Mouse (Mus musculus) brain, adult 2 months (tissue): ENCODE data around the gene Neto2.
"Not testable (repeated sequence)": the region's sequence is repeated elsewhere in the genome, so short reads cannot be mapped to it uniquely, and the experiment has no call there.

ENCODE experiments used
- DNase-seq: peaks from one replicate; pipeline ENCODE4 v3.0.0; 2011; ENCODE audit warnings: low read depth, low spot score

The Neto2 gene

DNA sequence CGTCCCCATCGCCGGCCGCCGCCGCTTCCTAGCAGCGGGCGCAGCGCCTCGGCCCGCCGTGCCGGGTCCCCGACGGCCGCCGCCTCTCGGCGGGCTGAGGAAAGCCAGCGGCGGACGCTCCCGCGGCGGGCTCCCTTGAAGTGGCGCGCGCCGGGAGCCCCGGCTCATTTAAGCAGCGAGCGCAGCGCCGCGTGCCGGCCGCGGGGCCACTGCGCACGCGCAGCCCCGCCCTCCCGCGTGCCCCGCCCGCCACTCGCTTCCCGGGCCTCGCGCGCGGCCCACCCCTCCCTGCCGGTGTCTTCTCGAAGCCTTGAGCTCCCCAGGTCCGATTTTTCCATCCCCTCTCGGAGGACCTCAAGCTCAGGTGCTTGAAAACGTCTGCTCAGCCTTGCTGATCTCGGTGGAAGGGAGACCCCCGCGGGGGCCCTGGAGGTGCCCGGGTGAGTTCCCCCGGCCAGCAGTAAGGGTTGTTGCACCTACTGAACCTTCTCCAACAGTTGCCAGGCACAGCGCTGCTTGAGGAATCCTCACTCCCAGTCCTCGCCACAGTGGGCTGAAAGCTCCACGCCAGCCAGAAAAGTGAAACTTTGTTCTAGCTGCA lies at the start of gene Neto2:
Neto2 (minus strand) TSS at position 174 of the 601 bp plus-strand sequence.
- DNase-seq, result peak; percentile 85

DNA sequence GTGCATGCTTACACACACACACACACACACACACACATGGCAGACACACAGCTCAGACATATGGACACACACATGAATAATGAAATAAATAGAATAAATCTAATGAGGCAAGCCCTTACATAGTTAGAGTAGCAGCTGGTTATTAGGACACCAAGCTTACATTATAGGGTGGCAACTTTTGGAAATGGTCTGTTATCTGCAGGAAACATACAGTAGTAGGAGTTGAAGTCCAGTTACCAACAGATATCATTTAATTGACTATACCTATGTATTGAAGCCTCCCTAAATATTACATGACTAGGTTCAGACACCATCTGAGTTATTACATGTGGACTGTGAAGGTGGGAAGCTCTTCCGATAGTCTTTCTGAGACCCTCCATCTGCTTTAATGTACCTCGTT lies 44.3 kb upstream of the Neto2 start:
- no peak for DNase-seq

DNA sequence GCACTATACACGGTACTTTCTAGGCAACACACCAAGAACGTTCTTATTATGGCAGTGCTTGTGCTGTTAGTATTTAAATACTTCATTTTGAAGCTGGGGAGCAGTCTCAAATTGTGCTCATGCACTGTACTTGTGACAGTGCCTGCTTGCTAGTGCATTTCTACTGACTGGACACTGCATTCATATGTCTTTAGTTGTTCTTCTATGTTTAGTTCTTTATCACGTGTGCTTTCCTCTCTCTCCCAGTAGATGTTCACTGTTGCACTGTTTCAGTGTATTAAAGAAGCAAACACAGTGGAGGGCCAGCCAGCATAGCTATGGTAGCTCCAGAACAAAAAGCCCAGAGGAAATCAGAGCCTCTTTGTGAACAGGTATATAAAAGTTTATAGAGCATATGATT lies 29.8 kb upstream of the Neto2 start:
- no peak for DNase-seq

DNA sequence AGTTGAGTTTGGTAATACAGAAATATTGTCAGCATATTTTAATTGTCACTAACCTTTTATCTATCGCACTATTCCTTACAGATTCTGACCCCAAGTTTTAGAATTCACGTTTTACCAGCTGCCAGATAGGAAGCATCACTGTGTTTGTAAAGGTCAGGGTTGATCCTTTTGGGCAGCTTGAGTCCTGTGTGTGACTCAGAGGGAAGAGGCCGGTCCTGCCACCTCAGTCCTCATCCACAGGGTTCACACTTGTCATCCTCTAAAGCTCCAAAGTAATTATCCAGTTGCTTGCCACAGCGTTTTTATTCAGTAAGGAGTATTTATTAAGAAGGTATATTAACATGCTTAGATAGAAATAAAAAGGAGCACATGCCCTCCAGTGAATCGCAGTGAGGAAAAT lies 16.5 kb upstream of the Neto2 start:
- DNase-seq, result no peak

DNA sequence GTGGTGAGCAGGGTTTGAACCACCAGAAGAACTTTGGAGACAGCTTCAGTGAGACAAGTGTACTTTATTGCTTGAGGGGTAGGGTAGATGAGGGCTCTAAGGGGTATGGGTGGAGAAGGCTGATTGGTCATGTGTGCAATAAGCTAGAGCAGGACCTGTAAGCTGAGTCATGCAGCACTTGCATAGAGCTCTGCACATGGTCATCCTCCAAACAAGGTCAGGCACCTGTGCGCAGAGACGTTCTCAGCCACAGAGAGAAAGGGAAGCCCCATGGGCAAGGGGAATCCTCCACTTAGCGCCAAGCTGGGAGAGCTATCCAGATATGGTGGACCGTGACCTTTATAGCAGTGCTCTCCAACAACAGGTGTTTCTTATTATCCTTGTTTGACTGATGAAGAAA lies 16.0 kb upstream of the Neto2 start:
- no peak for DNase-seq

DNA sequence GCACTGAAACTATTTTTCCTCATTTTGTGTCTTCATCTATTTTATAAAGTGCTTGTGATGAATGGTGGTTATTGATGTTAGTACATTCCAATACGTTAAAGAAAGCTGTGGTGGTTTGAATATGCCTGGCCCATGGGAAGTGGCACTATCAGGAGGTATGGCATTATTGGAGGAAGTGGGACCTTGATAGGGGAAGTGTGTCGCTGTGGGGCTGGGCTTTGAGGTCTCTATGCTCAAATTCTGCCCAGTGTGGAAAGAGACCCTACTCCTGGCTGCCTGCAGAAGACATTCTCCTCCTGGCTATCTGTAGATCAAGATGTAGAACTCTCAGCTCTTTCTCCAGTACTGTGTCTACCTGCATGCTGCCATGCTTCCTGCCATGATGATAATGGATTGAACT lies 6.3 kb upstream of the Neto2 start:
- DNase-seq, result no peak

DNA sequence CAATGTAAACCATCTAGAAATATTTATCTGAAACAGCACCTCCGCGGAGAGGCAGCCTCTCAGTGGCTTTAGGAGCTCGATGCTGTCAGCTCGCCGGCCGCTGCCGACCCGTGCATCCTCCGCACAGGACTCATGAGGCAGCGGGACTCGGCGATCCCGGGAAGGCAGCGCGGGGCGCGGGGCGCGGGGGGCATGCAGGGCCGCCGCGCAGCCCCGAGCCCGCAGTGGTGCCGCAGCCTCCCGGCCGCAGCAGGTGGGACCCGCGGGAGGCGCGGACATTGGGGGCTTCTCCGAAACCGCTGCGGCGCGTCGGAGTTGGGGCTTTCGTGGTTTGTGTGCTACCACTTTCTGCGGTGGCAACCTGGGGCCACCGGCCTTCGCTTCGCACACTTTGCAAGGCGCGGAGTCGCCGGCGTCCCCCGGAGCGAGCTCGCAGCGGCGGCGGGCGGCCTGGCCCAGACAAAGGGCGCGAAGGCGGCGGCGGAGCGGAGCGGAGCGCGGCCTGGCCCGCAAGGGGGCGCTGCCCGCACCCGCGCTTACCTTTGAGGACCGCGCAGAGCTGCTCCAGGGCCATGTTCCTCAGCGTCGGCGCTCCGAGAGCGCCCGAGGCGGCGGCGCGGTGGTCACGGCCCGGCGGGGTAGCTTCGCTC lies 498 bp downstream of the Neto2 start:
- peak; percentile 90 for DNase-seq

DNA sequence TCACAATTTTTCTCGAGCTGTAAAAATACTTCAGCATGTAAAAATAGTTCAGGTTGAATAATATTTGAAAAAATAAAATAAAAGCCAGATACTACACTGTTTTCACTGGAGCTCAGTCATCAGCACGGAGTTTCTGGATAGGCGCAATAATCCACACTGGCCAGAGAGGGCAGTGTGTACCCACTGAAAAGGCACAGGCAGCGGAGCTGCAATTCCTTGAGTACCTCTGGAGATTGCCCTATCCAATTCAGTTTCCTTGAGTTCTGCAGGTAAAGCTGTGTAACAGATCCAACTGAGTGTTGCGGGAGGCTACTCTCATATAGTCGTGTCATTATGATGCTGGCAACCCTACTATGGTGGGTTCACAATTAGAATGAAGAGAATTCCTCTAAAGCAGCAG lies 1.7 kb downstream of the Neto2 start:
- peak; percentile 93 for DNase-seq

DNA sequence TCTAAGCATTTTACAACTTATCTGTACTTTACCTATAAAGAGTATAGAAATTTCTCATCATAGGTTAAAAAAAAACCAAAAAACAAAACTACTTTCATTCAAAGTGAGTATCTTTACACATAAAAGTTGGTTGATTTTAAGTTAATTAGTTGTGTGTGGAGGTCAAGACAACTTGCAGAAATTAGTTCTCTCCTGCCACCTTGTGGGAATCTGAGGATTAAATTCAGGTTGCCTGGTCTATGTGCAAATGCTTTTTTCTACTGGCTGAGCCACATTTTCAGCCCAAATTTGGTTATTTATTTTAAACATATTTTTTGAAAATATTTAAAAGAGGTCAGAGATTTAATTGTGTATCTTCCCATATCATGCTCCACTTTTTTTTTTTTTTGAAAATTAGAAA lies 35.6 kb downstream of the Neto2 start:
- peak; percentile 73 for DNase-seq

DNA sequence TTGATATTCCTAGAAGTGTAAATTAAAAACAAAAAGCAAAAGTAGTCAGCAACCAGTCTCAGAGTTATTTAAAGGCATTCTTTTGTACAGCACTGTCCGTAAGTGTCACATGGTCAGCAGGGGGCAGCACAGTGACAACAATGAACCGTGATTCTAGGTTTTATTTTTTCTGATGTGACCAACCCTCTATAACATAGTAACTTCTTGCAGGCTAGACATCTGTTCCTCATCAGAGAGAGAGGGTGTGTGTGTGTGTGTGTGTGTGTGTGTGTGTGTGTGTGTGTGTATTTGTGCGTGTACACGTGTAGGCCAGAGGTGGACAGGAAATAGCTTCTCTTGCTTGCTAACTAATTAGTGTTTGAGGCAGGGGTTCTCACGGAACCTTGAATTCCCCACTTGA lies 38.7 kb downstream of the Neto2 start:
- peak; percentile 75 for DNase-seq

DNA sequence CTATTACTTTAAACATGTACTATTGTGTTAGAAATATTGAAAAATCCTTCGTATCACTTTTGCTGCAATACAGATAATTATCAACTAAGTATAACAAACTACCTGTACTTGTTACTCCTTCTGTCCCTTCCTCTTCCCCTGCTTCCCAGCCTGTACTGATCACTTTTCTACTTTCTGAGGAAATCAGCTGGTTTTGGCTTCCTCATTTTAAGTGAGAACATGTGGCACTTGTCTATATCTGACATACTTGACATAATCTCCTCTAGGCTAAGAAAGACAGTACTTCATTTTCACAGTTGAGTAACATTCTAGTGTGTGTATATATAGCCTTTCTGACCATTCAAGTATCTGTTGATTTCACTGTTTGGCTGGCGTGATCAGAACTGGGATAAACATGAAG lies 49.5 kb downstream of the Neto2 start:
- DNase-seq, result no peak

DNA sequence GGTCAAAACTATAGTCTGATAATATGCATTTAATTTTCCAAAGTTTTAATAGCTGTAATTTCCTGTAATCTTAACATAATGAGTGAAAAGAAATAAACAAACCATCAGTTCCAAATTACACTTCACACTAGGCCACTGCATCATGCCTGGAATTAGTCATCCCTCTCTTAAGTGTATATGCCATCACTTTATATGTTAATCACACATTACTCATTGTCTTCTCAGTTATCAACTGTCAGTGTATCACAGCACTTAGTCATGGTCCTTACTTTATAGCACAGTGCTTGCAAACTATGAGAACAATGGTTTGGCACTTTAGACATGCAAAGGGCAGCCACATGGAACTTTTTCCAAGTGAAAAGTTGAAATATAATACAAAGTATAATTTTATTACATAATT lies 52.2 kb downstream of the Neto2 start:
- DNase-seq, result peak; percentile 6

DNA sequence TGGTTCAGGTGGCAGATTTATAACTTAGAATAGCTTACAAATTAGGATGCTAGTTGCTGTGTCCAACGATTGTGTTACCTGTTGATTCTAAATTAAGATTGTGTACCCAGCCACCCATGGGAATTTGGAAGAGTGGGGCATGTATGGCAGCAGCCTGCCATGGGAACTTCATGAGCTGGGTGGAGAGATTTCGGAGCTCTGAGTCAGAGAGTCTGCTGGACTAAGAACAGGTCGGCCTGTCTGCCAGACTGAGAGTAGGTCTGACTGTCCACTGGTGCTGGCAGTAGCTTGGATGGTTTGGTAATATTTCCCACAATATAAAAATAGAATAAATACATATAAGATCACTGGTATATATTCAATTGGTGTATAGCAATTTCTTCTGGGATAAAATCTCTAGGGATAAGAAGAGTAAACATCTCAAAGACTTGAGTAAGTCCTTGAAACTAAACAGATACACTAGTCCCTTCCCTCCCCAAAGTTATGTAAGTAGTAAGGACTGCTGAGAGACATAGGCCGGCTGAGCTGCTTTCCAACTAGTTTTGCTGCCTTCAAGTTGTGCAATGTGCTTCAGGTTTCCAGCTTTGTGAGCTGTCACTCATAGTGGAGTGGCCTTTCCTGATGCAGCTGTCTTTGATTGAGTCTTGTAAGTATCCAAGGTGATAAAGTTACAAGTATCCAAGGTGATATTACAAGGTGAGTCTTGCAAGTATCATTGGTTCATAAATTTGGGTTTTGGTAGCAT lies 55.6 kb downstream of the Neto2 start:
- DNase-seq, result no peak

DNA sequence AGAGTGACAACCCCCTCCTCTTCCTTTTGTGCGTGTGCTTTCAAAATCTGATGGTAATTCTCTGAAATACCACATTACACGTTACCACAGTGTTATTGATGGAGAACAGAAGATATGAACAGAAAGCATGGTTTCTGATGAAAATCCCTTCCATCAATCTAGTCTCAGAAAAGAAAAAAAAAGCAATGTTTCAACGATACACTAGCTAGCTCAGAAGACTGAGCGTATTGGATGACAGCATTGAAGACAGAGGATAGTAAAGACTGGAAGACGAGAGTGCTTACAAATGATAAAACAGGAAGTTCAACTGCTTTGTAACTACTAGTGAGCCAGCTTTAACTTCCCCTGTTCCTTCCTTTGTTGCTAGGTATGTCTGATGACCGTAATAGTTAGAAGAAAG lies 76.3 kb downstream of the Neto2 start:
- no peak for DNase-seq

DNA sequence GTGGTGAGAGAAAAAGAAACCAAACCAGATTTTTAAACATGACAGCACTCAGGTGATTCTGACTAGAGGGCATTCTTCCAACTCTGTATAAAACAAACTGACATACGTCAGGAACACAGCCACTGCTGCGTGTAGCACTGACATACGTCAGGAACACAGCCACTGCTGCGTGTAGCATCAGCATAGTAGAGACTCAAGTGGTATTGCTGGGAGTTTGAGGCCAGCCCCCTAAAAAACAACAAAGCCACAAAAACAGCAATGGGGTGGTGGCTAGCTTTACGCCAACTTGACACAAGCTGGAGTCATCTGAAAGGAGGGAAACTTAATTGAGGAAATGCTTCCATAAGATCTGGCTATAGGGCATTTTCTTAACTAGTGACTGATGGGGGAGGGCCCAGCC lies 77.5 kb downstream of the Neto2 start:
- DNase-seq, result no peak

DNA sequence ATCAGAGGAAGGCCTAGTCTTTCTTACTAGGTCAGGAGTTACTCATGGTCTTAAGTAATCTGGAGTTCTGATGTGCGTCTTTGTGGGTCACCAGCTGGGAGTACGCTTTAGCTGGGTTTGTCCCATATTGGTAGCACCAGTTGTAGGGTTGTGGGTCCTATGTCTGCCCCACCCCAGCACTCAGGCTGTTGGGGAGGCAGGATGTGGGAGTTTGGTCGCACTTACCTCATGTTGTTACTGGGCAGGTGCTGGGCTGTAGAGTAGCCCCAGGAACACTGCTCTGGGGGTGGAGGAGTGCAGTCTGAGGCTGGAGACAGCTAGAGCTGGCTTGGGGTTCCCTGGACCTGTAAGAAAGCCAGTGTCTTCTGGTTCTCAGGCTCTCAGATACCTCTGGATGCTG lies 81.9 kb downstream of the Neto2 start:
- no peak for DNase-seq

DNA sequence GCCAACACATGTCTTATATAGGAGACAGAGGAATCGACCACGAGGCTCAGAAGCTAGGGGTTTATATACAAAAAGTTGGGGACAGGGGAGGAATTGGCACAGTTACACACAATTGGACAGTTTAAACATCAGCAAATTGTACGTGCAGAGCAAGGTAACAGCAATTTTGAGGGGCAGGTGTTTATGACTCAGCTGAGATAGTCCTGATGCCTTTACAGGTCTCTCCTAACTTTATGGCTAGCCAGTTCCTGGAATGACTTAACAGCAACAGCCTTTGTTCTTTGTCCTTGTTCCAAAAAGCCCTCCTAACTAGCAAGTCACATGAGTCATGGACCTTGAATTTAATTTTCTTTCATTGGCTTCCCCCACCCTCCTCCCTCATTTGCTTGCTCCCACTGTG lies 83.6 kb downstream of the Neto2 start:
- not testable (repeated sequence) for DNase-seq

DNA sequence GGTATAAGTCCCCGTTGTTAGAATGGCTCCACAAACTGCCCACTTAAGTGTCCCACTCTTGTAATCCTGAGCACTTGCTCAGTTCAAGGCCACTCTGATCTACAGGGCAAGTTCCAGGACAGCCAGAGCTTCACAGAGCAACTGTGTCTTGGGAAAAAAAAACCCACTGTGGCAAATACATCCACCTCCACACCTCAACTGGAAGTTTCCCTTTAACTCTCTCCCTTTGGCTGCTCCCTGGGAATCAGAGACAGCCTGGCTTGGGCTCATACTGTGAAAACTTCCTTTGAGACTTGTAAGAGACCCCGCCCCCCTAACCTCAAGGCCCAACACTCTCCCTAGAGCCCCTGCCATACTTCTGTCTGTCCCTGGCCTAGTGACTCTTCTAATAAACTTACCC lies 91.9 kb downstream of the Neto2 start:
- DNase-seq, result no peak

DNA sequence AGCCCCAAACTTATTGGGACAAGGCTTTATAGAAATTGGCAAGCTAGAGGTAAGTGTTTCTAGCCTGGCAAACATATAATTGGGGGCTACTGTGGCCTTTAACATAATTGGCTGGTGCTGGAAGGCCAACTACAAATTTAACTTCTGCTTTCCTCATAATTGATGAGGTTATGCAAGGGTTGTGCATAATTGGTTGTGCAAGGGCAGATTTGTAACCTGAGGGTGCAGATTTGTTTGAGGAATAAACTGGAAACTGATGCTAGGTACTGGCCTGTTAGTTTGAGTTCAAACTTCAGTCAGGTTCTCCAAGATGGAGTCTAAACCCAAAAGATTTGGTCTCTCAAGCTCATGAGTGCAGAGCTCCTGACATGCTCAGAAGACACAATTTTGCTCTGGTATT lies 92.9 kb downstream of the Neto2 start:
- no peak for DNase-seq

DNA sequence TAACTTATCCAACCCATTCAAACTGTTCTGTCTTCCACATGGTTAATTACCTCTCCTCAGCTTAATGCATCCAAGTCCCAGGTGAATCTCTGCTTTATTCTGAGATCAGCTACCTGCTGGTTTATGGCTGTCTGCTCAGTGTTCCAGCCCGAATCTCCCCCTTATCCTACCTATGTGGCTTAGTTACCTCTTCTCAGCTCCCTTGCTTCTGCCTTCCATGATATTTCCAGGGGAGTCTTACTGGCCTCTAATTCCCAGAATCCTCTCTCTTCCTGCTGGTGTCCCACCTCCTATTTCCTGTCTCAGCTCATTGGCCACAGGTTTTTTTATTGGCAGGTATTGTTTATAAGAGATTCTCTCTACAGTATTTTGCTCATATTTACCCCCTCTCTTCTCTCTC lies 93.8 kb downstream of the Neto2 start:
- no peak for DNase-seq

DNA sequence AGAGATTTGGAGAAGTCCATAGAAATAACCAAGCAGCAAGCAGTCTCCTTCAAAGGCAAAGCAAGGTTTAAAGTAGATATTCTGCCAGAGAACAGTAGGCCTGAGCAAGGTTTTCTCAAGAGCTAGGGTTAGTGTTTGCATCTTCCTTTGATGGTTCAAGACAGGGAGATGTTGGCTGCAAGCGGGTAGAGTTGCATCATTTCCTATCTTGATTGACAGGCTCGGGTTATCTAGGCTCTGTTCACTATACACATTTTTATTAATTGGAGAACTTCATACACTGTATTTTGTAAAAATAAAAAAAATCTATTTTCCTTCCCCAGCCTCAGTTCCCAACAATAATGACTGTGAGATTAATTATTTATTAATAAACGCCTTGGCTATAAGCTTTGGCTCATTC lies 94.2 kb downstream of the Neto2 start:
- DNase-seq, result no peak

DNA sequence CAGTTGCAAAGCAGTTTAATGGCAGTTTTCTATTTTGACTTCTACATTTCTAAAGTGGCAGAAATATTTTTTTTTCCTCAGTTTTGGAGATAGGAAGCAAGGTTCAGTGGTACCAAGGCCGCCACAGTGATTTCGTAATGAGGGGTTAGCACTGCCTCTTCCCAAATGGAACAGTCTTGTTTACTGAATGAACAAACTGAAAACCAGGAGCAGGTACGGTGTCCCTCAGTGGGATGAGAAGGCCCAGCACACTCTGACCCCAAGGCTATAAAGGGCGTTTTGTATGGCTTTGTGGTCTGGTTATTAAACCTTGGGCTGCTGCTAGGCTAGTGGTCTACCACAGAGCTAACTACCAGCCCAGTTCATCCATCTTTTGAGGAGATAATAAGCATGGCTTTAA lies 96.5 kb downstream of the Neto2 start:
- DNase-seq, result no peak

DNA sequence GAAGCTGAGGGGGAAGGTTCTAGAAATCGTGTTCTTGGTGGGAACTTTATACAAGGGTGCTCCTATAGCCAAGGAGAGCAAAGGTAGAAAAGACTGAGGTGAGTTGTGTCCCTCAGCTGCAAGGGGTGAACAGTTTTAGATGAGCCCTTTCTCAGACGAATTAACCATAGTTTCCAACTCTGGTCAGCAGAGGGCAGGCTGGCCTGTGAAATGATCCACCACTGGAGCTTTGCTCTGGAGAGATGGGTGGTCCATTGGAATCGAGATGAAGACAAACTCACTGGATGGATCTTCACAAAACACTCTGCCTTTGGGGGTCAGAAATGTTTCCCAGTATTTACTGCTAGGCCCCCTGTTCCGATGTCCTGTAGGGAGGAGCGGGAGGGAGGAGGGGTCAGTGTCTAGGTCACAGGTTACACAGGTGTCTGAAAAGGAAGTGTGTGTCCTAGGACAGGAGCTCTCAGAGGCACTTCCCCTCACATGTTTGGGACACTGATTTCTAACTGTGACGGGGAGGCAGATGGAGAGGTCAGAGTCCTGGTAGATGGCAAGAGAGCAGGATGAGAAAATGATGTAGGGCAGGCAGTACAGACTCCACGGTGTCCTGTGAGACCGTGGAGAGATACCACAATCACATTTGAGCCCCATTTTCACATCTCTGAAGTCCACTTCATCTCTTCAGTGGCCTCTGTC lies 97.4 kb downstream of the Neto2 start:
- peak; percentile 67 for DNase-seq
